Mouse (Mus musculus) midbrain, embryonic 11.5 days (tissue): ENCODE measurements around the gene Gm45716. TPM values are rescaled to one million over a fixed set of nuclear protein-coding genes. Genes with fewer than 3 reads are reported as not detected.

ENCODE experiments used
- ATAC-seq: fragments of 200-750 bp; cut with Nextera tagmentation; 2 replicates; pipeline ENCODE4 v1.8.0; 2017; ENCODE audit warnings: moderate TSS enrichment, moderate library complexity; ENCODE audit not compliant: low FRiP score
- DNase-seq: peaks from one replicate; pipeline ENCODE4 v3.0.0; 2015; ENCODE audit warnings: low spot score; ENCODE audit errors: missing footprints
- H3K27ac ChIP-seq: fragments of 300-500 bp; sonication (generic); 2 replicates; pipeline ENCODE4 v1.5.1; 2014; ENCODE audit warnings: low read depth, low read length
- H3K27me3 ChIP-seq: fragments of 300-500 bp; sonication (generic); 2 replicates; pipeline ENCODE4 v1.6.1; 2014; ENCODE audit warnings: mild to moderate bottlenecking, low read length, moderate library complexity, mixed read lengths; ENCODE audit not compliant: control insufficient read depth, insufficient read depth
- H3K36me3 ChIP-seq: fragments of 300-500 bp; sonication (generic); 2 replicates; pipeline ENCODE4 v1.6.1; 2014; ENCODE audit warnings: mild to moderate bottlenecking, low read length, moderate library complexity, mixed read lengths; ENCODE audit not compliant: control insufficient read depth, insufficient read depth
- H3K4me1 ChIP-seq: fragments of 300-500 bp; sonication (generic); 2 replicates; pipeline ENCODE4 v1.6.1; 2014; ENCODE audit warnings: low read length; ENCODE audit not compliant: control insufficient read depth, insufficient read depth
- H3K4me2 ChIP-seq: fragments of 300-500 bp; sonication (generic); 2 replicates; pipeline ENCODE4 v1.6.1; 2014; ENCODE audit warnings: mild to moderate bottlenecking, moderate library complexity
- H3K4me3 ChIP-seq: fragments of 300-500 bp; sonication (generic); 2 replicates; pipeline ENCODE4 v1.5.1; 2014; ENCODE audit warnings: low read depth, low read length
- H3K9ac ChIP-seq: fragments of 300-500 bp; sonication (generic); 2 replicates; pipeline ENCODE4 v1.6.1; 2014; ENCODE audit warnings: low read length
- H3K9me3 ChIP-seq: fragments of 300-500 bp; sonication (generic); 2 replicates; pipeline ENCODE4 v1.6.1; 2016; ENCODE audit warnings: low read length; ENCODE audit not compliant: control insufficient read depth
- WGBS: fragments of 180-500 bp; shearing (Covaris S2); extraction: QIAGEN DNeasy Blood & Tissue Kit; methylation state at CpG from one replicate; pipeline ENCODE4 v1.1.7; 2014; 5-methylcytosine and 5-hydroxymethylcytosine counted together
- polyA plus RNA-seq: library from polyadenylated mRNA; unstranded; fragments of >200 nt; fragmentation: Nextera tagmentation; extraction: Ambion mirVana; gene quantifications from 2 replicates; pipeline ENCODE4 v1.2.1, GENCODE M21; 2014

Gm45716 gene
- polyA plus RNA-seq, 1 experiment from 2014 or later = 19.3 TPM

GRCm38 (mm10) chr11:90294622-90295021 is 107.1 kb downstream of the Gm45716 start:
- Histone ChIP-seq H3K27me3 (no peaks in the 10 kb centered on the region), H3K9ac (no peak overlapping the region), H3K4me1 (no peaks in the 10 kb centered on the region), H3K4me3 (no peak overlapping the region), H3K4me2 (no peak overlapping the region), H3K9me3 (no peaks in the 10 kb centered on the region), H3K27ac (no peak overlapping the region), H3K36me3 (no peaks in the 10 kb centered on the region)
- no peak for DNase-seq
- WGBS = 93% methylated on average over 2 of the region's 2 CpGs
- ATAC-seq = no peak

Other genes with a start within 250 kb of the Gm45716 start
- gene Pctp, start 184.8 kb upstream of the Gm45716 start, polyA plus RNA-seq = 7.7 and 8.3 TPM in 2 replicates
- 6.1 and 6.3 TPM in 2 replicates for gene Tmem100, start 157.3 kb upstream of the Gm45716 start, polyA plus RNA-seq
- 48.1 and 51.9 TPM in 2 replicates for gene Mmd, start 61.8 kb downstream of the Gm45716 start, polyA plus RNA-seq
- 2.0 and 2.2 TPM in 2 replicates for gene Hlf, start 203.2 kb downstream of the Gm45716 start, polyA plus RNA-seq